Mouse (Mus musculus): ENCODE data around the gene Gm13276.
"Not testable (repeated sequence)": the region's sequence is repeated elsewhere in the genome, so short reads cannot be mapped to it uniquely, and the experiment has no call there.

The Gm13276 gene

GRCm38 (mm10) chr4:88782335-88782734 is 3.2 kb upstream of the Gm13276 start:
- not testable (repeated sequence) for DNase-seq (ENCODE audit: low spot score)

- peak; percentile 54 for DNase-seq (ENCODE audit: low spot score)
These were observed 2.9 kb downstream of the Gm13276 start, which contains the start of gene Gm13277 for GRCm38 (mm10) chr4:88788402-88788801. Gm13277 (plus strand) TSS chr4:88788632.

GRCm38 (mm10) chr4:88791250-88791649 is 5.7 kb downstream of the Gm13276 start, which contains the start of gene Gm13278:
Gm13278 (plus strand) TSS chr4:88791550.
- DNase-seq (ENCODE audit: low spot score) = not testable (repeated sequence)

- peak; percentile 69 for DNase-seq (ENCODE audit: low spot score)
These were observed 8.6 kb downstream of the Gm13276 start, which contains the start of gene Gm13275 for GRCm38 (mm10) chr4:88793936-88794675. Gm13275 (plus strand) TSS chr4:88794487.

GRCm38 (mm10) chr4:88797097-88797496 is 11.6 kb downstream of the Gm13276 start, which contains the start of gene Gm13279:
Gm13279 (plus strand) TSS chr4:88797397.
- not testable (repeated sequence) for DNase-seq (ENCODE audit: low spot score)

GRCm38 (mm10) chr4:88799365-88799764 is 13.9 kb downstream of the Gm13276 start, which contains the start of gene Gm13285:
Gm13285 (plus strand) TSS chr4:88799665.
- DNase-seq (ENCODE audit: low spot score) = not testable (repeated sequence)

GRCm38 (mm10) chr4:88802954-88803353 is 17.4 kb downstream of the Gm13276 start, which contains the start of gene Gm13287:
Gm13287 (plus strand) TSS chr4:88803254.
- not testable (repeated sequence) for DNase-seq (ENCODE audit: low spot score)

- not testable (repeated sequence) for DNase-seq (ENCODE audit: low spot score)
These were observed 19.7 kb downstream of the Gm13276 start, which contains the start of gene Gm13288 for GRCm38 (mm10) chr4:88805231-88805630. Gm13288 (plus strand) TSS chr4:88805531.

GRCm38 (mm10) chr4:88805761-88806160 is 20.3 kb downstream of the Gm13276 start:
- not testable (repeated sequence) for DNase-seq (ENCODE audit: low spot score)

GRCm38 (mm10) chr4:88815928-88816327 is 30.4 kb downstream of the Gm13276 start, which contains the start of gene Ifna7:
Ifna7 (plus strand) TSS chr4:88816228.
- DNase-seq (ENCODE audit: low spot score) = no peak

GRCm38 (mm10) chr4:88819659-88820058 is 34.1 kb downstream of the Gm13276 start, which contains the start of gene Ifna11:
Ifna11 (plus strand) TSS chr4:88819959.
- DNase-seq (ENCODE audit: low spot score) = no peak

GRCm38 (mm10) chr4:88822995-88823394 is 37.5 kb downstream of the Gm13276 start:
- DNase-seq (ENCODE audit: low spot score) = no peak

- not testable (repeated sequence) for DNase-seq (ENCODE audit: low spot score)
These were observed 41.6 kb downstream of the Gm13276 start, which contains the start of gene Ifna6 for GRCm38 (mm10) chr4:88827116-88827515. Ifna6 (plus strand) TSS chr4:88827416.

GRCm38 (mm10) chr4:88830523-88830922 is 45.0 kb downstream of the Gm13276 start:
- peak; percentile 42 for DNase-seq (ENCODE audit: low spot score)

GRCm38 (mm10) chr4:88835225-88835624 is 49.7 kb downstream of the Gm13276 start, which contains the start of gene Ifna5:
Ifna5 (plus strand) TSS chr4:88835525.
- not testable (repeated sequence) for DNase-seq (ENCODE audit: low spot score)

All from testis, postnatal 10 days (tissue).